Mouse (Mus musculus): ENCODE data around the gene Cadm1. TPM values are rescaled to one million over a fixed set of nuclear protein-coding genes. Genes with fewer than 3 reads are reported as not detected.

Gene Cadm1
- total RNA-seq, 2 experiments from 2014 or later = 3.3 to 4.8 TPM

- no peak for DNase-seq
Measured at GRCm38 (mm10) chr9:47545245-47545644, 15.3 kb downstream of the Cadm1 start.

GRCm38 (mm10) chr9:47545667-47546066, 15.7 kb downstream of the Cadm1 start:
- intact Hi-C loops (cut with DNase I; ENCODE audit: low total_unique reads) = no loop called here
- no peak for DNase-seq

More at GRCm38 (mm10) chr9:47545245-47545644, 15.3 kb downstream of the Cadm1 start:
- intact Hi-C loops (cut with DNase I; ENCODE audit: low total_unique reads) = no loop called here

DNA sequence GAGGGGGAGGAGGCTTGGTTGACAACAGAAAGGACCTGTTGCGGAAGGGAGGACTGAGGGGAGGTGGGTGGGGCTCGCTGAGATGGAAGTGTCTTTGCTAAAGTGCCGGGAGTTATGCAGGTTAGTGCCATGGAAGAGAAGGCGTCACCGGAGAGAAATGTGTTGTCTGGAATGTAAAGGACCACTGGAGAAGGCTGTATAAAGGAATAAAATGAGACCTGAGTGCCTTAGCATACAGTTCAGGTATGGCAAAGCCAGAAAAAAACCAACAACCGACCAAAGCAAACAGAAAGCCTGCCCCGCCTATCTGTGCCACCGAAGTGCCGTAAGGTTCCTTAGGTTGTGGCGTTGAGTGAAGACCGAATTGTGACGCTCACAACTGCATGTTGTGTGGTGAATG, 18.4 kb downstream of the Cadm1 start:
- no peak for DNase-seq
- intact Hi-C loops (cut with DNase I; ENCODE audit: low total_unique reads) = no loop called here

GRCm38 (mm10) chr9:47548916-47549315, 18.9 kb downstream of the Cadm1 start:
- intact Hi-C loops (cut with DNase I; ENCODE audit: low total_unique reads) = no loop called here
- no peak for DNase-seq

DNA sequence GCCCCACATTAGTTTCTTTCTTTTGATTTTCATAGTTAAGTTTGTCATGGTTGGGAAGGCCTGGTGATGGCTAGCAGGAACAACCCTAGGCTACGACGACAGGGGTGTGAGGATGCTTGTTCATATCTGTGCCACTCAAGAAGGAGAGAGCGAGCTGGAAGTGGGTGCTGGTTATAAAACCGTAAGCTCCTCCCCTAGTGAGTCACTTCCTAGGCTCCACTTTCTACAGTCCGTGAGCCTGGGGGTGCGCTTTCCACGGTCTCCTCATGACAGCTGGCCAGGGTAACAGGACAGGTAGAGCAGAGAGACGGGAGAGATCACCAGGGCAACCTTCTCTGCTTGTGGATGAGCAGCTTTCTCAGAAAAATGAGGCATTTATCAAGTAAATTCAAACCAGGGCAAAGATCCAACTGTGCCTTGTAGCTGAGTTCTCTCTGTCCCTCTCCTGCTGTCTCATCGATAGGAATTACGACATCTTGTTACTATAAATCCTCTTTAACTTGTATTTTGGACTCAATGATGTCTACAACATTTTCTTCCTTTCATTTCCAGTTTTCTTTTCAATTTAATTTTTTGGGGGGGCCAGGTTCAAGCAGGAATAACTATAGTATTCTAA, 23.1 kb downstream of the Cadm1 start:
- no peak for DNase-seq
- intact Hi-C loops (cut with DNase I; ENCODE audit: low total_unique reads) = no loop called here

GRCm38 (mm10) chr9:47560726-47561125, 30.8 kb downstream of the Cadm1 start:
- no peak for DNase-seq
- intact Hi-C loops (cut with DNase I; ENCODE audit: low total_unique reads) = no loop called here

GRCm38 (mm10) chr9:47561596-47561995, 31.6 kb downstream of the Cadm1 start:
- DNase-seq = no peak
- intact Hi-C loops (cut with DNase I; ENCODE audit: low total_unique reads) = no loop called here

DNA sequence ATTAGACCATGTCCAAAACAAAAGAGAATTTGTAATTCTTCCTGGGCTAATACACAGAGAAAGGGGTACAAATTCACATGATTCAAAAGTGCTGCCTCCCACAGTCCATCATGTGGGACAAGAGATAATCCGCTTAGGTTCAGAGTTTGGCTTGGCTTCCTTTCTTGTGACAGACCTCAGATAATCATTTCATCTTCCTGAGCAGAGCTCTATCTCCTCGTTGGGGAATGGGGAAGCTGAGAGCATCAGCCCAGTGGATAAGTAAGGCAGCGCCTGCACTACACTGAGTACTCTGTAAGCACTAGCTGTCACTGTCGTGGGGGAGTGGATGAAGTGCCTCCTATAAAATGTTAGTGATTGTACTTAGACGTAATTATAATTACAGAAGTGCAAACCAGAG, 35.1 kb downstream of the Cadm1 start:
- DNase-seq = no peak
- intact Hi-C loops (cut with DNase I; ENCODE audit: low total_unique reads) = no loop called here

GRCm38 (mm10) chr9:47567873-47568272, 37.9 kb downstream of the Cadm1 start:
- no peak for DNase-seq
- intact Hi-C loops (cut with DNase I; ENCODE audit: low total_unique reads) = no loop called here

GRCm38 (mm10) chr9:47570184-47570583, 40.2 kb downstream of the Cadm1 start:
- intact Hi-C loops (cut with DNase I; ENCODE audit: low total_unique reads) = no loop called here
- DNase-seq = no peak

DNA sequence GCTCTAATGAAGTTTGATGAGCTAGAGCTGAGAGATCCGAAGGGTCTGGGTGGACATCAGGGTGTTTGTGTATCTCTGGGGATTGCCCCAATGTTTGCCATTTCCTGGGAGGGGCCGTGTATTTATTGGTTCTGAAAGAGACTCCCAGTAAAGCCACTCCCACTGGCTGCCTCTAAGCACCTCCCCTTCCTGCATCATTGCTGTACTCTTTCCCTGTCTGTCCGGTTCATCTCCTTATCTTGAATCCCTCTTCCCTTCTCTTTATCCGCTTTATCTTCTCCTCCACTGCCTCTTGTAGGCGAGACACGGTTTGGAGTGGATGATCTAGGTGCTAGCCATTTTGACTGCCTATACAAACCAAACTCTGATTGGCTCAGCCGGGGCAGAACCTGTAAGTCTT, 41.5 kb downstream of the Cadm1 start:
- intact Hi-C loops (cut with DNase I; ENCODE audit: low total_unique reads) = no loop called here
- no peak for DNase-seq

DNA sequence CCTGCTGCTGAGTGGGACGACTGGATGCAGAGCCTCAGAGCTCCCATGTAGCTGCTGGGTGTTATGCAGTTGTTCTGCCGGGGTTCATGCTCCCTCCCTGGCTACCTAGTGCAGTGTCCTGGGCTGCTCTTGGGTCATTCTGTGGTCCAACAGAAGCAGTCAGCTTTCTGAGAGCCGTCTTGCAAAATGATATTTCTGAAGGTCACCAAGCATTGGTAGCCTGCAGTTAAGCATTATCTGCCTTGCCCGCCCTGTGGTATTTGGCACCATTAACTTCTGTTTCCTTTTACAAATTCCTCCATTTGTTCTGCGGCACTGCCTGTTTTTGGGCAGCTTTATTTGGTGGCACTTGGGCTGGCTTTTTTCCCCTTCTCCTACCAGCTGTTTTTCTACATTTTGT, 42.2 kb downstream of the Cadm1 start:
- no peak for DNase-seq
- intact Hi-C loops (cut with DNase I; ENCODE audit: low total_unique reads) = no loop called here

GRCm38 (mm10) chr9:47573456-47573855, 43.5 kb downstream of the Cadm1 start:
- no peak for DNase-seq
- intact Hi-C loops (cut with DNase I; ENCODE audit: low total_unique reads) = no loop called here

GRCm38 (mm10) chr9:47574710-47575414, 44.9 kb downstream of the Cadm1 start:
- intact Hi-C loops (cut with DNase I; ENCODE audit: low total_unique reads) = no loop called here
- DNase-seq = no peak

DNA sequence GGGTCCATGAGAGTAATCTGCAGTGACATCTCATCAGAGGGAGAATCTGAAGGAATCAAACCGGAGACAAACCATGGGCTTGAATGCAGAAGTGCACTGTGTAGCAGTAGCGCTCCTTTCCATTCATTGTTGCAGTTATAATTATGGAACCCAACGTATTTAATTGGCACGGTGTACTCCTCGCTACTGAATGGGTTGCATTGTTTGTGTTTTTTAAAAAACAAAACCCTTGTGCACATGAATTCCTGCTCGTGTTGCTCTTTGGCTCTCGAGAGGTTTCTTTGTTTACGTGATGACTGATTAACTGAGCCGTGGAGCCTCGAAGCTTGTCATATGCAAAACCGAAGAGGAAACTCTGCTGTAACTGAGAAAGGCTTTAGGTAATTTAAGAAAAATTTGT, 45.8 kb downstream of the Cadm1 start:
- intact Hi-C loops (cut with DNase I; ENCODE audit: low total_unique reads) = no loop called here
- DNase-seq = no peak

DNA sequence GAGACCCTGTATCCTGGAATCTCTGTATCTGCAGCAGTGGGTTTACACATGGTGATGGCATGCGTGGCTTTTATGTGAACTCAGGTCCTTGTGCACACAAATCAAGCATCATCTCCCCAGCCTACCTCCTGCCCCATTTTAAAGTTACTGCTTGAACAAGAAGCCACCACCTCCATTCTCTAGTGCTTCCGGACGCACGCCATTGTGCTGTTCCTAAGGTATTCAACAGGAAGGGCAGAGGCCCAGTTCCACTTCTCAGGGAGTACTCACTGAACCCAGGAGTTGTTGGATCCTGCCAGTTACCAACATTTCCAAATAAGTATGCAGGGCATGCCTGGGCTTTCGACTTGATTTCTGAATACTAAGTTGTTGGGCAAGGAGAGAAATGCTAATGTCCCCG, 49.5 kb downstream of the Cadm1 start:
- intact Hi-C loops (cut with DNase I; ENCODE audit: low total_unique reads) = no loop called here
- no peak for DNase-seq

DNA sequence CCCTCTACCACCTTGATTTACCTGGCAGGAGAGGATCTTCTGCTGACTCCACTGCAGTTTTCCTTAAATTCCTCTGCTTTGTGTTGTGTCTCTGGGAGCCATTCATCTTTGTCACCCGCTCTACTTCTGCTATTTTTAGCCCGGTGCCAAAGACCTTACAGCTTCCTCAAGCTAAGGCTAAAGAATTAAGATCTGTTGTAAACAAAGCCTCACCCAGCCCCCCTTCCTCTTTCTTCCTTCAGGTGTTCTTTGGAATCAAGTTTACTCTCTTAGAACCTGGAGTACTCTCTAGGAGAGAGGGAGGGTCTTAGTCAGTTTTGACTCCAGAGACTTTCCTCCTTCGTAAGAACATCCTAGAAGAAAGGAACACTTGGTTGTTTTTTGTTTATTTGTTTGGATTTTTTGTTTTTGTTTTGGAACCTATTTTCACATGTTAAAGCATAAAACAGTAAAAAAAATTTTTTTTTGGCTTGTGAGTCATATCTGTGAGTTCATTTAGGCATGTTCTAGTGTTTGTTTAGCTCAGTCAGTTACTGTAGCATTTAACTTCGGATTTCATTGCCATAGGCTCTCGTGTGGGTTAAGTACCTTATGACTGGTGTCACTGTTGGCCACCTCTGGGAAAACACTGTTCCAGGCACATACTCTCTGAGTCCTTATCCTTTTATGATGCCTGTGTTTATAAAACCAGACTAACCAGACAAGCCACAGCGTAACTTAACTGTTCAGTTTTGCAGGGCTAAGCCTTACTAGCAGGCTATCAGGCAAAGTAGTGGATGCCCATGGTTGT, 51.8 kb downstream of the Cadm1 start:
- intact Hi-C loops (cut with DNase I; ENCODE audit: low total_unique reads) = no loop called here
- no peak for DNase-seq

GRCm38 (mm10) chr9:47583241-47583640, 53.3 kb downstream of the Cadm1 start:
- DNase-seq = no peak
- intact Hi-C loops (cut with DNase I; ENCODE audit: low total_unique reads) = no loop called here

- no peak for DNase-seq
- intact Hi-C loops (cut with DNase I; ENCODE audit: low total_unique reads) = no loop called here
Measured at GRCm38 (mm10) chr9:47586176-47586575, 56.2 kb downstream of the Cadm1 start.

GRCm38 (mm10) chr9:47586839-47587238, 56.9 kb downstream of the Cadm1 start:
- DNase-seq = no peak
- intact Hi-C loops (cut with DNase I; ENCODE audit: low total_unique reads) = no loop called here

All from gastrocnemius, postnatal 14 days (tissue).